Mouse (Mus musculus) spleen, adult 18-20 months (tissue): ENCODE data around the gene Gm28308.

ENCODE experiments used
- DNase-seq, 2 experiments: peaks; one replicate each; pipeline ENCODE4 v3.0.0; 2022; ENCODE audit warnings: mixed read lengths in 2 of 2

Gene Gm28308

DNA sequence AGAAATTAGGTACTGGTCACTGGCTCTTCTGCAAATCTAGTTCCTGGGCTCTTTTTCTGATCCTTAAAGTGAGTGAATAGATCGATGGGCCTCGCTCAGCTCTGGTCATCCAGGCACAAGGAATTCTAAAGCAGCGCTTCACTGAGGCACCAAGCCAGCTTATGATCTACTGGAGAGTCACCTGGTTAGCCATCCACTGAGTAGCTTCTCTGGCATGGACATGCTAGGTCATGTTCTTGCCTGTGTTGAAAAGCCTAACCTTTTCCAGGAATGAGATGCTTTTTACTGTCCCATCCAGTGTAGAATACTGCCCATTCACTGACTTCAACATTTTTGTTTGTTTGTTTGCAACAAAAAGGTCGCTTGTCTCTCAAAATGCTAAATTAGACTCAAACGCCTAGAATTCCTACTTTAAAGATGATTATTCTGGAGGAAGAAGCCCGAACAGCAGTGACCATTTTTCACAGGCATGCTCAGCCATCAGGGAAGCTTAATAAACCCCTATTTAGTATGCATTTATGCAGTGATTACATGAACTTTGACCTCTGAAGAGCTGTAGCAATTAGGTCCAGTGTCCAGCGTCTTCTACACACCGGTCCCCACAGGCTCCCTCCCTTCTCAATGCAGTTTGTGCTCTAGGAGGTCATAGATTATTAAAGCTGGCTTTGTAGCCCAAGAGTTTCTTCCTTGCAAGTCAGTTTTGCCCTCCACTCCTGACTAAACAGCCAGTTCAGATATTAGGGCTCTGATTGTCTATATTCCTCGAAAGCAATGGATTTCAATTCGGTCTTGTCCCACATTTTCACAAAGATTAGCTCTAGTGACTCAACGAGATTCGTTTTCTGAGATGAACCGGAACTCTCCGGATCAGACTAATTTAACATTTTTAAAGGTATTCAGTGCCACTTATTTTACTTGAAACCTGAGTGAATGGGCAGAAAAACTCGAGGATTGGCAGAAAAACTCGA lies 60.6 kb downstream of the Gm28308 start:
- no peak for DNase-seq

GRCm38 (mm10) chr6:52151571-52151970 lies 61.6 kb downstream of the Gm28308 start:
- DNase-seq = no peak

- DNase-seq = no peak
These were observed 62.7 kb downstream of the Gm28308 start for GRCm38 (mm10) chr6:52150401-52150966.

DNA sequence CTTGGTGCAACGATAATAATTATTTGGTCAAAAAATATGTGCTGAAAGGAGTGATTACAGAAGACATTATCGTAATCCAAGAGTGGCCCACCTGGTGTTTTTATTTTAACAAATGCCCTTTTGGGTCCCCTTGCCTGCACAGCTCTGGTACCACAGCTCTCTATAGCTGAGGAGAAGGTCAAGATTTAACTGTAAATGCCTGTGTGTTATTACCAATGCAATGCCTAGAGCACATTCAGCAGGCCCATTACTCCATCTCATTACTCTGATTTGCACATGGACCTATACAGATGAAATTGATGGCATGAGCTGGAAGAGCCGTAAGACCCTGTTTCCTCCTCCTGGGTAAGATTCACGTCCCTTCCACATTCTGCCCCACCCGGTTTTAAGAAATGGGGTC lies 74.0 kb downstream of the Gm28308 start:
- DNase-seq = no peak

GRCm38 (mm10) chr6:52138576-52138975 lies 74.6 kb downstream of the Gm28308 start:
- DNase-seq = no peak

DNA sequence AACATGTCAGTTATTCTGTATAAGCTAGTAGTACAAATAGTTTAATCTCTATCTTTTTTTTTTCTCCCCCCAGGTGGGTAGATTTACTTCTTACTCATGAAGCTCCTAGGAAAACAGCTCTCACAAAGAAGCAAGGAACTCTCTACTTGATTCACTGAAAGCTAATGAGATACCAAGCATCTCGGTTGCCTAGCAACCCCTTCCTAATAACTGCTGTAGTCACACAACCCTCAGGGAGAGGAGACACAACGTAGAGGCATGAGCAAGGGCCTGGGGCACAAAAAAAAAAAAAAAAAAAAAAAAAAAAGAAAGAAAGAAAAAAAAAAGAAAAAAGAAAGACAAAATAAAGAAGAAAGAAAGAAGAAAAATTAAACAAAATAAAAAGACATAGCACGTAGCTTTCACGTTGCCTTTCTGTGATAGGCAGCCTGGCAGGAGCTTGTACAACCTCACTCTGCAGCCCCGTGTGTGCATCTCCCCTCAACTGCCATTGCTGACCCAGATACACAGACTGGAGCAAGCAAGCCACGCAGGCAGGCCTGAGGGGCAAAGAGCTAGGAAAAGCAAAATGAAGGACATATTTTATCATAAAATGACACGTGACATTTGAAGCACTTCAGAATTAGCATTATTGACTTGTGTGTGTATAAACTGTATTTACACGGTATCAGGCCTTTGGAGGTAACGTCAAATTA lies 75.2 kb downstream of the Gm28308 start:
- DNase-seq = no peak

DNA sequence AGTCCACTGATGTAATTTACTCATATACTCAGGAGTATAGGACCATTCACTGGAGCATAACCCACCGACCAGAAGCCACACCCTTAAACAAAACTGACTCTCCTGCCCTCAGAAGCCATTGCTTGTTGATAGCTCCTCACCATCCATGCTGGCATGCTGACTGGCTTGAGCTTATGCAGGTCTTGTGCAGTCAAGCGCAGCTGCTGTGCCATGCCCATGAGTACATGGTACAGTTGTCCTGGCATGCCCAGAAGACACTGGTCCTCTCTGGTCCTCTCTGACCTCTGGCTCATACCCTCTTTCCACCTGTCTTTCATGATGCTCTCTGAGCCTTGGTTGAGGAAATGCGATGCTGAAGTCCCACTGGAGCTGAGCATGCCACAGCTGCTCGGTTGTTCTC lies 89.5 kb downstream of the Gm28308 start:
- DNase-seq = no peak

GRCm38 (mm10) chr6:52121173-52121572 lies 92.0 kb downstream of the Gm28308 start:
- no peak for DNase-seq

DNA sequence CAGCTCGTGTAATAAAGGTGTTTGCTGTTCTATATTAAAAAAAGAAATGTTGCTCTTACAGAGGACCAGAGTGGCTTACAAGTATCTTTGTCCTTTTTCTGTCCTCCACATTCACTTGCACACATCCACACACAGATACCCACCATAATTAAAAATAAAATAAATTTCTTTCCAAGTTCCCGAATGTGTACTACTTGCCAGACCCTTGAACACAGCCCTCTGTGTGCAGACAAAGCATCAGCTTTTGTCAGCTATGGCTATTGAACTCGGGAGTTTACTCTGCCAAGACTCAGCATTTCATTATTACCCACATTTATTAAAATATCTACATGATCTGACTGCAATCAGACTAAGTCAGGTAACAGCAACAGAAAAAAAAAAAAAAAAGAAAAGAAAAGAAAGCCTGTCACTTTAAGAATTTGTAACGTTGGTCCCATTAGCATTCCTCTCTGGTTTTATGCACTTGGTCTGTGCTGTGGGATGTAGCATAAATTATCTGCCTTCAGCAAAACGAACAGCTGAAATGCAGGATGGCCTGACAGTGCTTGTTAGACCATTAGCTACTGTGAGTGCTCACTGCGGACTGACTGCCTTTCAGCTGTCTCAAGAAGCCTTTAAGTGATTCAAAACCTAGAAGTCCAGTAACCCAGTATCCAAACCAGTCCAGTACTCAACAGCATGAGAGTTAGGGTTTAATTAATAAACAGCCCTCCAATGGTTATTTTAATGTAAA lies 94.1 kb downstream of the Gm28308 start:
- DNase-seq = no peak

DNA sequence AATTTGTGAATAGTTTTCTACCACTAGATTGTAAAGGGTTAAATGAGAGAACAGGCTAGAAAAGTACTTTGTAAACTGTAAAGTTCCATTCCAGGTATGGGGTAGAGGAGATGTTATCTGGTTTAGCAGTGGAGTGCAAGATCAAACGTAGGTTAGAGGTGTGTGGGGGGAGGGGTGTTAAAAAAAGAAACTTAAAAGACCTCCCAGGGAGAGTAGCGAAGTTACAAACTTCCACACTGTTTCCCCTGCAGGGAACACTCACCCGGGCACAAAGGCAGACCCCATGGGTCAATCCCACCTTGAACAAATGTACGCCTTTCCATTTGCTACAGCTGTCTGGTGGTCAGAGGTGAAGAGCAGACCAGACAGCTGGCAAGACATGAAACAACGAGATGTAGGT lies 97.2 kb downstream of the Gm28308 start:
- no peak for DNase-seq
